Mouse (Mus musculus): ENCODE data around the gene 2200002D01Rik. TPM values are rescaled to one million over a fixed set of nuclear protein-coding genes. Genes with fewer than 3 reads are reported as not detected.
A peak's percentile ranks its signal among the peaks of the same experiment; 100 is the strongest.

2200002D01Rik gene
- polyA plus RNA-seq, 1 experiment from 2014 or later, result 836 TPM

- no peaks in the 10 kb centered on the region for H3K27me3 ChIP-seq (replicated peaks; ENCODE audit: control insufficient read depth, insufficient read depth, low read length)
- no peaks in the 10 kb centered on the region for H3K36me3 ChIP-seq (ENCODE audit: control insufficient read depth, insufficient read depth)
- no peak for ATAC-seq
- H3K27ac ChIP-seq (ENCODE audit: low read depth, low read length), result no peak overlapping the region
- no peak overlapping the region for H3K4me3 ChIP-seq (ENCODE audit: low read depth, low read length)
- no peak overlapping the region for H3K9ac ChIP-seq (ENCODE audit: low read depth, low read length)
- no peak for TF ChIP-seq CTCF (IDR thresholded peaks at IDR 0.05; ENCODE audit: low read depth)
- no peaks in the 10 kb centered on the region for H3K9me3 ChIP-seq (ENCODE audit: control insufficient read depth)
- WGBS, result 63% methylated on average over 2 of the region's 2 CpGs
- 0 out of 2 replicates have a peak, but pooled peaks cover 2% of the 10 kb centered on the region for H3K4me1 ChIP-seq (replicated peaks; ENCODE audit: control insufficient read depth, insufficient read depth, low read length)
- no peak overlapping the region for H3K4me2 ChIP-seq (replicated peaks; ENCODE audit: low read depth)
Measured at GRCm38 (mm10) chr7:29288079-29288478, 39.8 kb upstream of the 2200002D01Rik start.

- 76% methylated on average over 7 of the region's 7 CpGs for WGBS
- no peaks in the 10 kb centered on the region for H3K9me3 ChIP-seq (ENCODE audit: control insufficient read depth)
- no peaks in the 10 kb centered on the region for H3K4me1 ChIP-seq (replicated peaks; ENCODE audit: control insufficient read depth, insufficient read depth, low read length)
- no peak overlapping the region for H3K4me3 ChIP-seq (ENCODE audit: low read depth, low read length)
- no peak overlapping the region for H3K9ac ChIP-seq (ENCODE audit: low read depth, low read length)
- no peak overlapping the region for H3K27ac ChIP-seq (ENCODE audit: low read depth, low read length)
- ATAC-seq, result peak; percentile 39
- no peak overlapping the region for H3K4me2 ChIP-seq (replicated peaks; ENCODE audit: low read depth)
- H3K27me3 ChIP-seq (replicated peaks; ENCODE audit: control insufficient read depth, insufficient read depth, low read length), result no peaks in the 10 kb centered on the region
- TF ChIP-seq CTCF (IDR thresholded peaks at IDR 0.05; ENCODE audit: low read depth), result peak; percentile 61
- H3K36me3 ChIP-seq (ENCODE audit: control insufficient read depth, insufficient read depth), result no peaks in the 10 kb centered on the region
Measured at GRCm38 (mm10) chr7:29287481-29287880, 39.2 kb upstream of the 2200002D01Rik start.

- no peak for TF ChIP-seq CTCF (IDR thresholded peaks at IDR 0.05; ENCODE audit: low read depth)
- ATAC-seq, result no peak
- Histone ChIP-seq H3K4me2 (replicated peaks; ENCODE audit: low read depth) (no peak overlapping the region), H3K36me3 (ENCODE audit: control insufficient read depth, insufficient read depth) (no peaks in the 10 kb centered on the region), H3K4me3 (ENCODE audit: low read depth, low read length) (no peak overlapping the region), H3K27me3 (replicated peaks; ENCODE audit: control insufficient read depth, insufficient read depth, low read length) (no peaks in the 10 kb centered on the region), H3K27ac (ENCODE audit: low read depth, low read length) (no peak overlapping the region), H3K4me1 (replicated peaks; ENCODE audit: control insufficient read depth, insufficient read depth, low read length) (no peaks in the 10 kb centered on the region; the same call in 1 of the 2 replicates), H3K9ac (ENCODE audit: low read depth, low read length) (no peak overlapping the region), H3K9me3 (ENCODE audit: control insufficient read depth) (no peaks in the 10 kb centered on the region)
- WGBS, result 73% methylated on average over 6 of the region's 6 CpGs
Measured at GRCm38 (mm10) chr7:29284523-29284922, 36.3 kb upstream of the 2200002D01Rik start.

GRCm38 (mm10) chr7:29283876-29284275 lies 35.6 kb upstream of the 2200002D01Rik start:
- Histone ChIP-seq H3K36me3 (ENCODE audit: control insufficient read depth, insufficient read depth) (no peaks in the 10 kb centered on the region), H3K4me1 (replicated peaks; ENCODE audit: control insufficient read depth, insufficient read depth, low read length) (no peaks in the 10 kb centered on the region; the same call in 1 of the 2 replicates), H3K4me2 (replicated peaks; ENCODE audit: low read depth) (no peak overlapping the region), H3K27me3 (replicated peaks; ENCODE audit: control insufficient read depth, insufficient read depth, low read length) (no peaks in the 10 kb centered on the region), H3K9ac (ENCODE audit: low read depth, low read length) (no peak overlapping the region), H3K9me3 (ENCODE audit: control insufficient read depth) (no peaks in the 10 kb centered on the region), H3K27ac (ENCODE audit: low read depth, low read length) (no peak overlapping the region), H3K4me3 (ENCODE audit: low read depth, low read length) (no peak overlapping the region)
- WGBS, result 82% methylated on average over 4 of the region's 4 CpGs
- no peak for ATAC-seq
- TF ChIP-seq CTCF (IDR thresholded peaks at IDR 0.05; ENCODE audit: low read depth), result no peak

DNA sequence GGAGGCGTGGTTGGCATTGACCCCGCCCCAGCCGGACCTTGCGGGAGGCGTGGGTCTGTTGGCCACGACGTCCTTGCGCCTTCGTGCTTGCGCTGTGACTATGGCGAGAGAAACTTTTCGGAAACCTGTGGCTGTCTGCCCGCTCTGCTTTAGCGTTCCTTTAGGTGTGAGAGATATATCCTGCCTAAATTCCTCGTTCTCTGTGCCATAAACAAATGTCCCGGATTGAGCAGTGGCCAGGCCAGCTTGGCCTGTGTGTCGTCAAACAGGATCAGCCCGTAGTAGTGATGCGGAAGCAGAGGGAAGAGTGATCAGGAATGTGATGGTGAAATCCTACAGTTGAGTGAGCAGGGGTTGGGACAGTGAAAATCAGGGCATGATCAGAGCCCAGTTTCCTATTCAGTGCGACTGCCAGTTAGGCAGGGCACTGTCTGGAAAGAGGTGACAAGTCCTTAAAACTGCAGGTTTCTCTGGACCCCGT lies 33.8 kb upstream of the 2200002D01Rik start:
- peak overlapping the region; percentile 91 for H3K9ac ChIP-seq (ENCODE audit: low read depth, low read length)
- WGBS, result 6% methylated on average over 21 of the region's 21 CpGs

GRCm38 (mm10) chr7:29281201-29282073 lies 33.2 kb upstream of the 2200002D01Rik start, which contains the start of gene Spint2:
Spint2 (minus strand) TSS chr7:29281912.
- WGBS, result under 1% methylated on average over 76 of the region's 80 CpGs
- Histone ChIP-seq H3K4me2 (replicated peaks; ENCODE audit: low read depth) (peak within 1 kb of the TSS; percentile 70), H3K9ac (ENCODE audit: low read depth, low read length) (peak within 1 kb of the TSS; percentile 91), H3K36me3 (ENCODE audit: control insufficient read depth, insufficient read depth) (no peaks in the 10 kb centered on the region), H3K4me3 (ENCODE audit: low read depth, low read length) (peak within 1 kb of the TSS; percentile 71), H3K9me3 (ENCODE audit: control insufficient read depth) (no peaks in the 10 kb centered on the region), H3K4me1 (replicated peaks; ENCODE audit: control insufficient read depth, insufficient read depth, low read length) (no peaks in the 10 kb centered on the region; the same call in 1 of the 2 replicates), H3K27ac (ENCODE audit: low read depth, low read length) (peak within 1 kb of the TSS; percentile 94), H3K27me3 (replicated peaks; ENCODE audit: control insufficient read depth, insufficient read depth, low read length) (no peaks in the 10 kb centered on the region)
- peak; percentile 66 for TF ChIP-seq CTCF (IDR thresholded peaks at IDR 0.05; ENCODE audit: low read depth)
- ATAC-seq, result peak; percentile 91

More for the DNA sequence above, 33.8 kb upstream of the 2200002D01Rik start:
- Histone ChIP-seq H3K27ac (ENCODE audit: low read depth, low read length) (peak overlapping the region; percentile 94), H3K4me2 (replicated peaks; ENCODE audit: low read depth) (peak overlapping the region; percentile 70), H3K9me3 (ENCODE audit: control insufficient read depth) (no peaks in the 10 kb centered on the region), H3K36me3 (ENCODE audit: control insufficient read depth, insufficient read depth) (no peaks in the 10 kb centered on the region), H3K4me3 (ENCODE audit: low read depth, low read length) (peak overlapping the region; percentile 71), H3K4me1 (replicated peaks; ENCODE audit: control insufficient read depth, insufficient read depth, low read length) (no peaks in the 10 kb centered on the region; the same call in 1 of the 2 replicates), H3K27me3 (replicated peaks; ENCODE audit: control insufficient read depth, insufficient read depth, low read length) (no peaks in the 10 kb centered on the region)
- no peak for TF ChIP-seq CTCF (IDR thresholded peaks at IDR 0.05; ENCODE audit: low read depth)
- peak; percentile 65 for ATAC-seq
